Mouse (Mus musculus) frontal cortex, postnatal 36 days (tissue): ENCODE data around the gene Chst3.
"Not testable (repeated sequence)": the region's sequence is repeated elsewhere in the genome, so short reads cannot be mapped to it uniquely, and the experiment has no call there.

Source experiments
- DNase-seq, 2 experiments: peaks; one replicate each; pipeline ENCODE4 v3.0.0; 2022; ENCODE audit warnings: low spot score in 2 of 2

The Chst3 gene

GRCm38 (mm10) chr10:60234006-60234405, 14.9 kb upstream of the Chst3 start:
- no peak for DNase-seq

GRCm38 (mm10) chr10:60230321-60231088, 11.4 kb upstream of the Chst3 start:
- DNase-seq: no peak

- no peak for DNase-seq
Measured at GRCm38 (mm10) chr10:60229113-60229512, 10.1 kb upstream of the Chst3 start.

- DNase-seq: no peak
Measured at GRCm38 (mm10) chr10:60227666-60228065, 8.6 kb upstream of the Chst3 start.

GRCm38 (mm10) chr10:60224601-60225000, 5.5 kb upstream of the Chst3 start:
- DNase-seq: no peak

- DNase-seq: not testable (repeated sequence)
Measured at GRCm38 (mm10) chr10:60221571-60222259, 2.7 kb upstream of the Chst3 start.

- no peak for DNase-seq
Measured at GRCm38 (mm10) chr10:60220607-60221006, 1.5 kb upstream of the Chst3 start.

- no peak for DNase-seq
Measured at GRCm38 (mm10) chr10:60220042-60220523, 1.0 kb upstream of the Chst3 start.

- no peak for DNase-seq
Measured at GRCm38 (mm10) chr10:60218033-60218590, 948 bp downstream of the Chst3 start.

- no peak for DNase-seq
Measured at GRCm38 (mm10) chr10:60216331-60217095, 2.5 kb downstream of the Chst3 start.

- DNase-seq: peak in 1 of 2 experiments; percentile 59
Measured at GRCm38 (mm10) chr10:60215077-60215960, 3.7 kb downstream of the Chst3 start.

- no peak for DNase-seq
Measured at GRCm38 (mm10) chr10:60212589-60213379, 6.3 kb downstream of the Chst3 start.

GRCm38 (mm10) chr10:60211501-60212005, 7.5 kb downstream of the Chst3 start:
- no peak for DNase-seq

GRCm38 (mm10) chr10:60210468-60210867, 8.6 kb downstream of the Chst3 start:
- DNase-seq: no peak

GRCm38 (mm10) chr10:60209237-60209636, 9.8 kb downstream of the Chst3 start:
- peak; percentile 74 to 81 for DNase-seq

GRCm38 (mm10) chr10:60207166-60207705, 11.8 kb downstream of the Chst3 start:
- DNase-seq: no peak

GRCm38 (mm10) chr10:60205601-60206241, 13.3 kb downstream of the Chst3 start:
- no peak for DNase-seq

GRCm38 (mm10) chr10:60202785-60203184, 16.3 kb downstream of the Chst3 start:
- DNase-seq: no peak

GRCm38 (mm10) chr10:60200996-60201395, 18.1 kb downstream of the Chst3 start:
- DNase-seq: no peak
